Mouse (Mus musculus) T-cell, adult 2 months (primary cell): ENCODE results near the gene Dnmbp.
"Not testable (repeated sequence)": the region's sequence is repeated elsewhere in the genome, so short reads cannot be mapped to it uniquely, and the experiment has no call there.

Source experiments
- DNase-seq: peaks from one replicate; pipeline ENCODE4 v3.0.0; 2022; ENCODE audit warnings: low spot score

The Dnmbp gene

DNA sequence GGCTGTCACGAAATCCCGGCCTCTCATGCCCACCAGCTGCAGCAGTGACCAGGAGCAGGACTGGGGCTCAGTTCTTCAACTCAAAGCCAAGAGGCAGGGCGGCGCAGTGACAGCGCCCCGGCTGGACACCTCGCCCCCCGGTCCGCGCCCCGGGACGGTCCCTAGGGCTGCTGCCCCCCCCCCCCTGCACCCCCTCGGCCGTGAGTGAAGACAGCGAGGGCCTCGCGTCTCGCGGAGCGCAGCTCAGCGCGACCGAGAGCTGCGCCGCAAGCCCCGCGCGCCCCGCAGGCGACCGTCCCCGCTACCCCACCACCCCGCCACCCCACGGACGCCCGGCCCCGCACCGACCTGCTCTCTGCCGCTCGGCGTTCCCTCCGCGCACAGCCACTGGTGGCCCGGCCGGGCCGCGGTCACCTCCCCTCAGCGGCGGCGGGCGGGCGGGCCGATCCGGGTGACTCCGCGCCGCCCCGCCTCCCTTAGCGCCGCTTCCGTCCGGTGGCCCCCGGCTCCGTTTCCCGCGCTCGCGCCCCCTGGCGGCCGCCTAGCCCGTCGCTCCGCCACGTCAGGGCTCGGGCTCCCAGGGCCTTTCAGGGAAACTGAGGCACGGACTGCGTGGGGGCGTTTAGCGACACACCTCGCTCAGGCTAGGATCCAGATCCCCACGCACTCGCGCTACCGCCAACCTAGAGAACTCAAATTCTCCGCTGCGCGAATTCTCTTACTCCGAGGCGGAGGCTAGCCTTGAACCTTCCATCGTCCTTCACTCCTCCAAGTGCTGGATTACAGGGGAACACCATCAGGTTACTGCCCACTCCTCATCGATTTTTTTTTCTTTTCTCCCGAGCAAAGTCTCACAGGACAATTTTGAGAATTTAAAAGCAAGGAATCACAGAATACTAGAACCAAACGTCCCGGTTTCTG lies at the start of gene Dnmbp:
Gene Dnmbp, minus strand, starts transcription at position 423 of the 921 bp plus-strand sequence.
- DNase-seq = peak; percentile 75

DNA sequence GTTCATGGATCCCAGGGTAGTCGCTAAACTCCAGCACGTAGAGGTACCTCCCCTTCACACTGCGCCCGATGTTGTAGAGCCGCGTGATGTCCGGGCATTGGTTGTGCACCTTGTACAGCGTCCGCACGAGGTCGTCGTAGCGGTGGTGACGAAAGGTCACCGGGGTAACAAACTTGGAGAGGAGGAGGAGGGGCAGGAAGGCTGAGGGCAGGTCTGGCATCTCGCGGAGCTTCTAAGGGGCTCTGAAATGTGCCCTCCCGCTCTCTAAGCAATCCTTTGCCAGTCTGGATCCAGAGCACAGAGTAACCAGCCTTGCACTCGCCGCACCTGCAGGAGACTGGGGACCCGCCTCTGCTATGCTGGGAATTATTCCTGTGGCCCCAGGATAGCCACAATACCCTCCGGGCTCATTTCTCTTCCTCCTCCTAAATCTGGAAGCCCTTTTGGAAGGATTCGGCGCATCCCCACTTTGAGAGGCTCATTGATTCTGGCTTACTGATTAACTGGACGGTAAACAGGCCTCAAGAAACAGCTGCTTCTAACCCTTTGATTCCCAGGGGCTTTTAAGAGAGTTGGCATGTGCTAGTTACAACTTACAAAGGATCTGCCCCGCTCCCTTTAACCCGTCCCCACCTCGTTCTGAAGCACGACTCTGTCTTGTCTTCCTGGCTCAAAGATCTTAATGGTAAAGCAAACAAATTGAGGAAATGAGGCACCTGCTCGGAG lies 46.2 kb upstream of the Dnmbp start, which contains the start of gene Cpn1:
Gene Cpn1, minus strand, starts transcription at position 488 of the 726 bp plus-strand sequence.
- DNase-seq = no peak

DNA sequence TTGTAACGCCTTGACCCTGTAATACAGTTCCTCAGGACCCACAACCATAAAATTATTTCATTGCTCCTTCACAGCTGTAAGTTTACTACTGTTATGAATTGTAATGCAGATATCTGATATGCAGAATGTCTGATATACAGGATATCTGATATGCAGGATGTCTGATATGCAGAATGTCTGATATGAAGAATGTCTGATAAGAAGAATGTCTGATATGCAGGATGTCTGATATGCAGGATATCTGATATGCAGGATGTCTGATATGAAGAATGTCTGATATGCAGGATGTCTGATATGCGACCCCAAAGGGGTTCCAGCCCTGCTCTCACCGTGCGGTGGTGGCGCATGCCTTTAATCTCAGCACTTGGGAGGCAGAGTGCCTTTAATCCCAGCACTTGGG lies 42.0 kb upstream of the Dnmbp start:
- DNase-seq = no peak

DNA sequence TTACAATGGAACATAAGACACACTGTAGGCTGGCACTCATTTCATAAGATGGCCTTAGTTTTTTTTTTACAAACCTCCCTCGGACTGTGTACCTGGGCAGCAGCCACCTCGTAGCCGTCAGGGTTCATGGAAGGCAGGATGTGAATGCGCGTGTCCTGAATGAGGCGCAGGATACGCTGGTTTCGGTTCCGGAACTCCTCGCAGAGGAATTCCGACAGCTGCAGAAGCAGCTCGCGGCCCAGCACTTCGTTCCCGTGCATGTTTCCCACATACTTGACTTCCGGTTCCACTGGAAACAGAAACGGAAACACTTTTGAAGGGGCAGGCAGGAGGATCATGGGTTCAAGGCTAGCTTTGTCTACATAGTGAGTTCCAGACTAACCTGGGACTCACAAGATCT lies 40.7 kb upstream of the Dnmbp start:
- no peak for DNase-seq

DNA sequence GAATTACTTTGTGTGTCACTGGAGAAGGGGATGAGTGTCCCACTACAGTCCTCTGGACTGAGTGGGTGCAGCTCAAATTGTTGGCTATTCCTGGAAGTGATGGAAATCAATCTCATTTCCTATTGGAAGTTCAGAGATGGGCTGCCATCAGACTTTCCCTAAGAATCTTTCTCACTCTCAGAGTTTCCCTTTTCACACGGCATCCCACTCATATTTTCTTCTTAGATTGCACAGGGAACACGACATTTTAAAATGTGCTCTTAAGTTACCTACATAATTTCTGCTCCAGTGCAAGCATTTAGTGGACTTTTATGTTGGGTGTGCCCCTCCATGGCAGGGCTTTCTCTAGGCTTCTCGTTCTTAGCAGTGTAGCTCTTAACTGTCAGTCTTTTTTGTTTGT lies 37.8 kb upstream of the Dnmbp start:
- DNase-seq = no peak

DNA sequence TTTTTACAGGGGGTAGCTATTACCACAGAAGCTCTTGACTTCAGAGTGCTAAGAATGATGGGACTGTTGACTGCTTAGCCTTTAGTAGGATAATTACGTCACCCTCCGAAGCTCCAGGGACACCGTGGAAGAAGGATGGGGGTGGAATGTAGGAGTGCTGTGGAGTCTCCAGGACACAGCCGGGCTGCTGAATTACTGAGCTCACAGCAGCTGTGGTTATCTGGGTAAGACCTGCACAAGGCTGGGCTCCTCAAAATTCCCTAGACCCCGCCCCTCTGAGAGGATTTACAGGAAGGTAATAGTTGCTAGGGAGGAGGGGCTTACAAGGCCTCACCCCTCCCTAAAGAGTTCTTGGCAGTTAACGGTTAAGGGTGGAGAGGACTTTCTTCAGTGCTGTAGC lies 36.7 kb upstream of the Dnmbp start:
- DNase-seq = no peak

DNA sequence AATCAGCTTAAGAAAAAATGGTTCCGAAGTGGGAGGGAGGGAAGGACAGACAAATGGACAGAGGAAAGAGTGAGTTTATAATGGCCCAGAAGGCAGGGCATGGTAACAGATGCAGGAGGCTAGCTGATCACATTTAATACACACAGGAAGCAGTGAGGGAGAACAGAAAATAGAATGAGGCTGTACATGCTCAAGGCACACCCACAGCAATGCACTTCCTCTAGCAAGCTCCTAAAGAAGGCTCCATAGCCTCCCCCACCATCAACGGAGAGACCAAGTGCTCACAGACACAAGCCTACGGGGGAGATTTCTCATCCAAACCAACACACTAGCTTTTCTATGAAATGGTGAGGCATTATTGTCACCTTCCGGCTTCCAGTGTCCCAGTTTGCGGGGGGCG lies 34.2 kb upstream of the Dnmbp start:
- DNase-seq = no peak

DNA sequence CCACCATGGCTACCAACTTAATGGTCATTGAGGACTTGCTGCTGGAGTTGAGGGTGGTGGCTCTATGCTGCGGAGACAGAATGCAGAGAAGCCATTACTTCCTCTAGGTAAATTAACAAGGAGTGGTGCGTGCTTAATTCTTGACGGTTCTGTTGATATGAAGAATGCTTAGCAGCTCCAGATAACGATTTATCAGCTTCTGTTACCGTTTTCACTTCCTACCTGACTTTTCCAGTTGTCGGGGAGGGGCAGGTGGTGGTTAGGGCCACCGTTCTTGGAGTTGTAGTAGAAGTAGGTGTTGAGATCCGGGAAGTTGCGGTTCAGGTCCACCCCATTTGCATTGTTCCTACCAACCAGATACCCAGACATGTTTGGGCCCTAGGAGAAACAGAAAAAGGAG lies 33.7 kb upstream of the Dnmbp start:
- DNase-seq = no peak

DNA sequence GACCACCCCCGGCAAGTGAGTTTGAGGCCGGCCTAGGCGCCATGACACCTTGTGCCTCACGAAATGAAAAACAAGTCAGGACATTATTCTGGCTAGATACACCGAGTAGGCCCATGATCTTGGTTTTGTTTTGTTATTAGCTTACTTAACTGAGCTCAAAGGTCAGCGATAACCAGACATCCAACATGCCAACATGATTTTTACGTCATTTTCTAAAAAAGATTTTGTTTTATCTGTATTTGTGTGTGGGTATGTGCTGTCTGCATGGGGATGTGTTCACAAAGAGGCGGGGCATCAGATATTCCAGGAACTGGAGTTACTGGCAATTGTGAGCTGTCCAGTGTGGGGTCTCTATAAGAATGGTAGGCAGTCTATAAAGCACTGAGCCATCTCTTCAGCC lies 32.1 kb upstream of the Dnmbp start:
- DNase-seq = no peak

DNA sequence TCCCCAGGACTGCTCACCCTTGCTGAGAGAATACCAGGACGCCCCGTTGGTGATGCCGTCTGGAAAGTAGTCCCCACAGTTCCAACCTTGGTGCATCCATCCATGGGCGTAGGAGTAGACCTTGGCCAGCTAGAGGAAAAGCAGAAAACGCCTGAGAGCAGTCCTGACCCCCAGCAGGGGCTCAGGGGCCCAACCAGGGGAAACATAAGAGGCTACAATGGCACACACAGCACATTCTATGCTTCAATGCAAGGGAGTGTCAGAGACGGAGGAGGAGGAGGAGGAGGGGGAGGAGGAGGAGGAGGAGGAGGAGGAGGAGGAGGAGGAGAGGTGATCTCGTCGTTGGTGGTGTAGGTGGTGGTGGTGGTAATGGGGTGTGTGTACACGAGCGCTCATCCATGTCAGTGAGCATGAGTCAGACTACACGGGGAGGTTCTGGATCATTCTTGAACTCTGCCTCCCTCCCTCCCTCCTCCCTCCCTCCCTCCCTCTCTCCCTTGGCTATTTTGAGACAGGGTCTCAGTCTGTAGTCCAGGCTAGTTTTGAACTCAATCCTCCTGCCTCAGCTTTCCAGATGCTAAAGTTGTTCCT lies 28.5 kb upstream of the Dnmbp start:
- no peak for DNase-seq

DNA sequence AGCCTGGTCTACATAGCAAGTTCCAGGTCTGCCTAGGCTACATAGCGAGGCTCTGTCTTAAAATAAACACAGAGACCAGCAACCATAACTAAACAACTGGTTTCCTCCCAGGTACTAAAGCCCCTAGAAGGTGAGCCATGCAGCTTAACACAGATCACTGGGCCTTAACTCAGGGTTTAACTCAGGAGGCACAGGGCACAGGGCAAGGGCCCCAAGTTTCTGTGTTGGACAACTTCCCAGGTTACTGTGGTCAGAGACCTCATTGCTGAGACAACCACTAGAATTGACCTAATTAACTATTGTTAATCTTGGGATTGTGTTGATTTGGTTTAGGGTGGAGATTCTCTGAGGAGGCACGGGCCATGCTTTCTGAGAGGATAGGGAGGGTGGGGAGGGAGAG lies 26.5 kb upstream of the Dnmbp start:
- no peak for DNase-seq

DNA sequence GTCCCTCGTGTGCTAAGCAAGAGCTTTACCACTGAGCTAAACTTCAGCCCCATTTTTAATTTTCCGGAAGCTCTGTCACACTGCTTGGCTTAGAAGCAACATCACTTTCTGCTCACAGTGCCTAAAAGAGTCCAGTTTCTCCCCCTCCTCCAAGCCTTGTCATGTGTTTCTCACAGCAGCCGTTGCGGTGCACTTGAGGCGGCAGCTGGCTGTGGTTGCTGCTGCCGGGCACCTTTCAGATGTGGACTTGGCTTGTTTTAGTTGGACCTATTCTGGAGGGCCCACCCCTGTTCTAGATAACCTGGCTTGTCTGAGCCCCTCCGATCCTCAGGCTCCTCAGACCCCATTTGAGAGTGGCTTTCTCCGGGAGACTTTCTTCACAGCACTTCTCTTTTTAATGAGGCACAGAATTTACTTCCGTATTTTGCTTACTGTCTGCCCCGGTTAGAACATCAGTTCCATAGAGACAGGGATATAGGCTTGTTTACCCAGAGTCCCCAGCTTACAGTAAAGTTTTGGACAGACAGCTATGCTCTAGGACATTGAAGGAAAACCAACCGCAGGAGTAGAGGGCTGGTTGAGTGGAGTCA lies 25.6 kb upstream of the Dnmbp start:
- no peak for DNase-seq

DNA sequence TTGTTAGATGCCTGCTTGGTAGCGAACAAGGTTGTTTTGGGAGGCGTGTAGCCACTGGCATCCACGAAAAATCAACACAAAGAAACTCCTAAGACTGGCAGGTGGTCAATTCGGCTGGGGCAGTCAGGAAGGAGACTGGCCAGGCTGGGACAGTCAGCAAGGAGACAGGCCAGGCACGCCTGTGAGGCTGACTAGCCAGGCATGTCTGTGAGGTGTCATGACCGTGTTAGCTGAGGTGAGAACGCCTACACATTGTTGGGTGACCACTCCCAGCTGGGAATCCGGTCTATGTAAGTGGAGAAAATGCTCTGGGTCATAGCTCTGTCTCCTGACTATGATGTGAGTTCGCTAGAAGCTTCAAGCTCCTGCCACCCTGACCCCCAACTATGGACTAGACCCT lies 22.8 kb upstream of the Dnmbp start:
- DNase-seq = no peak

DNA sequence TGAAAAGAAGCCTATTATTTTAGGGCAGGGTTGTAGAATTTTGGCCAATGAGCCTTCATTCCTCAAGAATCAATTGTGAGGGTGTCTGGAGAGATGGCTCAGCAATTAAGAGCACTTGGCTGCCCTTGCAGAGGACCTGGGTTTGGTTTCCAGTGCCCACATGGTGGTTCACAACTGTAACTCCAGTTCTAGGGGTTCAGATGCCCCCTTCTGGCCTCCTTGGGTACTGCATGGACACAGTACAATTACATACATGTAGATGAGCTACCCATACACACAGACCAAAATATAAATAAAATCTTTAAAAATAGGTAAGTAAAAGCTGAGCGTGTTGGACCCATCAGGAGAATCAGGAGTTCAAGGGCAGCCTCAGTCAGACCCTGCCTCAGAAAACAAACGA lies 21.2 kb upstream of the Dnmbp start:
- peak; percentile 5 for DNase-seq

DNA sequence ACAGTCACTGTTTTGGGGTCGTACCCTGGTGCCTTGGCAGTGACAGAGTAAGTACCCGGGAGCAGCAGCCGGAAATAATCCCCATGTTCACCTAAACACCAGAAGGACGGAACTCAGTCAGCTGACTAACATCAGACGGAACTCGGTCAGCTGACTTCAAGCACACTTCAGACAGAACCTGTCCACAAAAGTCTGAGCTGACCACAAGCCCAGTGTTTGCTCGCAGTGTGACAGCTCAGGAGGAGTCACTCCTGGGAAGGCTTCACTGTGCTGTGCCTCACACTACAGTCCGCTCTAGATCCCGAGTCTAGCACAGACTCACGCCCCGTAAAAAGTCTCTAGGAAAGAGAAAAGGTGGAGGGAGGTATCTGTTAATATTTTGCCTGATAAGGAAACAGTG lies 20.0 kb upstream of the Dnmbp start:
- no peak for DNase-seq

DNA sequence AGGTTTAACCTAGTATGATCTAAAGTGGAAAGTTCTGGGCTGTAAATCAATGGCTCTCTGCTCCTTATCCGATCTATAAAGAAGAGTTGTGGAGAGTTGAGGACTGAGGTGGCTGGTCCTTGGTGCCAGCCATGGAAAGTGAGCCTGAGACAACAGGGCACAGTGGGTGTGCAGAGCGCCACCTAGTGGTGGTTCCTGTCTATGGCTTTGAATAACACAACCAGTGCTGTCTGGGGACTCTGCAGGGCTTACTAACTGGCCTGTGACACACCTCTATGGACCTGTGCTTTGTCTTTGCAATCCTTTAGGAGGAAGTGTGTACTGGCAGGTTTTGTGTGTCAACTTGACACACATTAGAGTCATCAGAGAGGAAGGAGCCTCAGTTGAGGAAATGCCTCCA lies 19.2 kb upstream of the Dnmbp start:
- peak; percentile 37 for DNase-seq

DNA sequence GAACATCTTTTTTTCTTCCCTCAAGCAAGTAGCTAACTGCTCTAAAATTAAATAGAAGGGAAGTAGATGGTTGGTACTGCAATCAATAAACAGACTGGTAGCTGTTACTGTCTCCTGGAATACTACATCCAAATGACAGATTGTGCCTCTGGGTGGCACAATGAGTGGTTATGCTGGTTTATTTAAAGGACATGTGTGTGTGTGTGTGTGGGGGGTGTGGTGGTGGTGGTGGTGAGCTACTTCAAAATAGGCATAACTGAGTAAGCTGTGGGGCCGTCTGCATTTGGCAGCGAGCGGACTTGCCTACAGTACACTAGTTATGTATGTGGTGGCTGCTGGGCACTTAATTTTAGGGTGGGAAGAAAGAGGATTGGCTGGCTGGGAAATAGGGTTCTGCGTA lies 17.9 kb upstream of the Dnmbp start:
- DNase-seq = no peak

DNA sequence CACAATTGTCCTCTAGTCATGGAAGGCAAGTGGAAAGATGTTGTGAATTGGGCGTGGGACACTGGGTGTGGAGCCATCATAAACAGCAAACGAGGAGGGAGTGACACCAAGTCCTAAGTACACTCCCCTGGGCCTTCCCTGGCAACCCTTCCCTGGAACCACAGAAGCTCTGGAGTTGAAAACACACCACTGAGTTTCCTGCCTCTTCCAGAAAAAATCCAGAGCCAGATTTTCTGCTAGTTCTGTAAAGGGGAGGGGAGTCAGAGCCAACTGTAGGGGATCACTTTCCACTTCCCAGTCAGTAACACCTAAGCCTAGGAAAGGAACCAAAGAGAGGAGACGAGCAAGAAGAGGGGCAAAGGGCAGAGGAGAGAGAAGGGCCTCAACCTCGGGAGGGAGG lies 17.4 kb upstream of the Dnmbp start:
- no peak for DNase-seq

DNA sequence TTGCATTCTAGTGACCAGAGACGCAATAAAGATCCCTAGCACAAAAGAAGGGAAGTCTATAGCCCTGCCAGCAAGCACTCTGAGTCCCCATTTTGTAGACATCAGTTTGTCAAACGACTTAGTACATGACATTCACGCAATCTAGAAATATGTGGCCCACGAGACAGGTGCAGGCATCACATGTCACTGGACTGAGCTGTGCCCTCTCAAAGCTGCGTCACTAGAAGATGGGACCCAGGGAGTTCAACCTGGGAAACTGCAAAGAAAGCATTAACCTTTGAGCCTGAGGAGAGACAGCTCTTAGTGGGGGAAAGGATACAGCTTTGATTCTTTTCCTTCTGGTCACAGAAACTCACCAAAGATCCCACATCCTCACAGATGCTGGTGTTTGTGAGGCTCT lies 15.3 kb upstream of the Dnmbp start:
- DNase-seq = no peak

DNA sequence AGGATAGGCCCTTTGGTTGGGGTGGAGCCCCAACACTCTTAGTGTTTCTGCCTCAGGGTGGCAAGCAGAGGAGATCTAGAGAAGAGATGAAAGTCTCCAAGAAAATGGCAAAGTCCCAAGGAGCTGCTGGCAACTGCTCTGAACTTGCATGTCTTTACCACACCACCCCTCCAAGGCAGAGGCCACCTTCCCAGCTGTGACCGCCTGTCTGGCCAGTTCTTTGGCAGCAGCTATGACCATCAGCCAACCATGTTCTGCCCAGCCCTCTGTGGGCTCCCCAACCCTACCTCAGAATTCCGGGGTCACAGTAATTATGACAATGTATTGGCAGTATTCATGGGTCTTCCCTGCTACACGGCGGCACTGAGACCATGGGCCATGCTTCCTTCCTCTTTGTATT lies 14.9 kb upstream of the Dnmbp start:
- no peak for DNase-seq

DNA sequence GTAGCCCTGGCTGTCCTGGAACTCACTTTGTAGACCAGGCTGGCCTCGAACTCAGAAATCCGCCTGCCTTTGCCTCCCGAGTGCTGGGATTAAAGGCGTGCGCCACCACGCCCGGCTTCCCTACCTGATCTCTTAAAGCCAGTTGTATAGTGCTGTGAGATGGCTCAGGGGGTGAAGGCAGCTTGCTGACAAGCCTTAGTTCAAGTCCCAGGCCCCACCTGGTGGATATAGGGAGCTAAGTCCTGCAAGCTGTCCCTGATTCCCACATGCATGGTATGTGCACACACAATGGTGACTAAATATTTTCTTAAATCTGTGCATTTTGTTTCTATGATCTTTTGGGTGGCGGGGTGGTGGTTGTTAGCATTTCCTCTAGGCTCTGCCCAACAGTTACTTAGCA lies 12.9 kb upstream of the Dnmbp start:
- DNase-seq = not testable (repeated sequence)

DNA sequence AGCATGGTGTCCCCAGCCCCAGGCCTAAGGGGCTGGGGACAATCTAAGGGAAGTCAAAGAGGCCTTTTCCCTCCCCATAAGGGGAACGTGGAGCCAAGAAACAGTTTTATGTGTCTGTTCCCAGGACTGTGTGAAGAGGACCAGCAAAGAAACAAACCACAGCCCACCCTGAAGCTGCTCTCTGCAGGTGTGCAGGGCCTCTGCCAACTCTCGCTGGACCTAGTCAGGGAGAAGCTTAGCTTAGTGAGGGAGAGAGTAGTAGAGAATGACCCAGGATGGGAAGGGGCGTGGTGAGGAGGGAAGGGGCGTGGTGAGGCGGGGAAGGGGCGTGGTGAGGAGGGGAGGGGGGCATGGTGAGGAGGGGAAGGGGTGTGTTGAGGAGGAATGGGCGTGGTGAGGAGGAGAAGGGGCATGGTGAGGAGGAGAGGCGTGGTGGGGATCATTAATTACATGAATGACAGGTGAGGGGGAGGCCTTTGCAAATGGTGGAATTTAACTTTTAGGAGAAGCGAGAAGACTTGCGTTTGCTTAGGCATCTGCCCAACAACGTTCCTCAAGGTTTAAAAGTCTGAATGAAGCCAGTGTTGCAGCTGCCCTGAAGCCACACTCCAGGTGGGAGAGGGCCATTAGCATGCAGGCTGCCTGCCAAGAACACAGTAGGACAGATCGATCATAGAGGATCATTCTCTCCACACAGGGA lies 9.3 kb upstream of the Dnmbp start:
- no peak for DNase-seq
